Mouse (Mus musculus) yolk sac, embryonic 10.5 days (tissue): ENCODE measurements around the gene Ddx3x.
"Not testable (repeated sequence)": the region's sequence is repeated elsewhere in the genome, so short reads cannot be mapped to it uniquely, and the experiment has no call there.

ENCODE experiments used
- DNase-seq: peaks from one replicate; pipeline ENCODE4 v3.0.0-alpha.2; 2017; ENCODE audit warnings: low spot score

The Ddx3x gene

GRCm38 (mm10) chrX:13281329-13282088 is 739 bp downstream of the Ddx3x start:
- DNase-seq: peak; percentile 77

GRCm38 (mm10) chrX:13282089-13282850 is 1.5 kb downstream of the Ddx3x start:
- no peak for DNase-seq

GRCm38 (mm10) chrX:13285772-13286171 is 5.0 kb downstream of the Ddx3x start:
- no peak for DNase-seq

GRCm38 (mm10) chrX:13294505-13295228 is 13.9 kb downstream of the Ddx3x start:
- peak; percentile 29 for DNase-seq

GRCm38 (mm10) chrX:13295229-13295571 is 14.4 kb downstream of the Ddx3x start:
- no peak for DNase-seq

- not testable (repeated sequence) for DNase-seq
Measured at GRCm38 (mm10) chrX:13296241-13296640, 15.5 kb downstream of the Ddx3x start.

- no peak for DNase-seq
Measured at GRCm38 (mm10) chrX:13306190-13306589, 25.4 kb downstream of the Ddx3x start.

GRCm38 (mm10) chrX:13311396-13311795 is 30.6 kb downstream of the Ddx3x start:
- DNase-seq: no peak

GRCm38 (mm10) chrX:13329611-13330010 is 48.8 kb downstream of the Ddx3x start:
- no peak for DNase-seq
